Mouse (Mus musculus) cortical plate, adult 2 months (tissue): Measurements from ENCODE around the gene Rala.

ENCODE experiments used
- CTCF ChIP-seq: fragments of 200-500 bp; IDR thresholded peaks from 2 replicates; pipeline ENCODE4 v1.5.1; 2011; ENCODE audit warnings: mild to moderate bottlenecking, control low read depth, low read length; ENCODE audit not compliant: insufficient read depth; ENCODE audit errors: extremely low read depth
- POLR2A ChIP-seq: fragments of 200-500 bp; IDR thresholded peaks from 2 replicates; pipeline ENCODE4 v1.6.1; 2011; ENCODE audit warnings: mild to moderate bottlenecking, low read length, control low read depth; ENCODE audit not compliant: insufficient read depth; ENCODE audit errors: extremely low read depth

DNA sequence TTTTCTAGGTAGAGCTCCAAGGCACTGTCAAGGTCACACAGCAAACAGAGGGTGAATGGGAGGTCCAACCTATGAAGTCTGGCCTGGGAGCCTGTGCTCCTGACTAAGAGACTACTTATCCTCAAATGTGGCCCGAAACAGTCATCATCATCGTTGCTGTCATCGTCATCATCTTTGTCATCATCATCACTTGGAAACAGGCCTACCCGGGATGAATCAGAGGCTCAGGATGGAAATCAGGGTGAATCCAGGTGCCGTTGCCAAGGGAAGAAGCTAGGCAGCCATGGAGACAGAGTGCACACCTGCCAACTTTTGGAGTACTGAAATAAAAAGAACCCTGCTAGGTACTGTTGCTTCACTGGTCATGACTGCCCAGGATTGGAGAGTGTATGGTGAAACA is 104.9 kb downstream of the Rala start:
- TF ChIP-seq CTCF (no peak), POLR2A (no peak)
